Mouse (Mus musculus): ENCODE results near the gene Asgr1. TPM values are rescaled to one million over a fixed set of nuclear protein-coding genes. Genes with fewer than 3 reads are reported as not detected.

The Asgr1 gene
- polyA plus RNA-seq, 1 experiment from 2014 or later = not detected

DNA sequence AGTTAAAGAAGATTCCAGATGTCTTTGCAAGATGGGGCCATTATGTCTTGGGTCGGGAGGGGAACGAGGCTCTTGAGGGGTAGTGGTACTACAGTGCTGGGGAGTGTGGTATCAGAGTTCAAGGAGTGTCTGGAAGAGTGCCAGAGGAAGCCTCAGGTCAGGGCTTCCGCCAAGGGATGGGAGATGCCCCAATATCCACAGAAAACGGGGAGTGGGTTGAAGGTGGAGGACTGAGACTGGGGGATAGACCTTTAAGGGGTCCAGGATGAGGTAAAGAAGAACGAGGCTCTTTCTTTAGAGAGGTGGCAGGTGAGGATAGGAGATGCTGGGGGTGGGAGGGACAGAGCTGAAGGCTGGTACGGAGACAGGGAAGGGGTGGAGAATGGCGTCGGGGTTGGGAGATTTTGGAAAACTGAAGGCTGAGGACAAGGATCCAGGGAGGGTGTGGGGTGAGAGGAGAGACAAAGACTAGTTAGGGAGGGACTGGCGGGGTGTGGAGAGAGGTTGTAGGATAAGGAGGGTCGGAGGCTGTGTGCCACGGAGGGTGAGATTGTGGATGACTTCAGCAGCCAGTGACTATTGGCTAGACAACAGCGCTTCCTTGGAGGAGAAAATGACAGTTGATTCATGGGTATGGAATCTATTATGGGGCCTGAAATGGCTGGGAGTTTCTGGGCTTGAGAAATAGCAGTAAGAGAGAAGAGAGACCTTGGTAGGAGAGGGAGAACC is 25.3 kb upstream of the Asgr1 start:
- TF ChIP-seq CTCF (IDR thresholded peaks at IDR 0.05; ENCODE audit: low read depth) = no peak
- 23% methylated on average over 12 of the region's 12 CpGs for WGBS
- no peak for ATAC-seq
- Histone ChIP-seq H3K4me1 (replicated peaks; ENCODE audit: control insufficient read depth, insufficient read depth, low read length) (peaks cover 8% of the 10 kb centered on the region), H3K4me2 (replicated peaks; ENCODE audit: low read depth) (peak overlapping the region; percentile 47), H3K27ac (ENCODE audit: low read depth, low read length) (no peak overlapping the region; the same call in 1 of the 2 replicates), H3K9ac (ENCODE audit: low read depth, low read length) (no peak overlapping the region), H3K36me3 (ENCODE audit: control insufficient read depth, insufficient read depth) (peaks cover 10% of the 10 kb centered on the region; the same call in 1 of the 2 replicates), H3K27me3 (replicated peaks; ENCODE audit: control insufficient read depth, insufficient read depth, low read length) (peaks cover 18% of the 10 kb centered on the region), H3K9me3 (ENCODE audit: control insufficient read depth) (no peaks in the 10 kb centered on the region), H3K4me3 (ENCODE audit: low read depth, low read length) (no peak overlapping the region; the same call in 1 of the 2 replicates)

DNA sequence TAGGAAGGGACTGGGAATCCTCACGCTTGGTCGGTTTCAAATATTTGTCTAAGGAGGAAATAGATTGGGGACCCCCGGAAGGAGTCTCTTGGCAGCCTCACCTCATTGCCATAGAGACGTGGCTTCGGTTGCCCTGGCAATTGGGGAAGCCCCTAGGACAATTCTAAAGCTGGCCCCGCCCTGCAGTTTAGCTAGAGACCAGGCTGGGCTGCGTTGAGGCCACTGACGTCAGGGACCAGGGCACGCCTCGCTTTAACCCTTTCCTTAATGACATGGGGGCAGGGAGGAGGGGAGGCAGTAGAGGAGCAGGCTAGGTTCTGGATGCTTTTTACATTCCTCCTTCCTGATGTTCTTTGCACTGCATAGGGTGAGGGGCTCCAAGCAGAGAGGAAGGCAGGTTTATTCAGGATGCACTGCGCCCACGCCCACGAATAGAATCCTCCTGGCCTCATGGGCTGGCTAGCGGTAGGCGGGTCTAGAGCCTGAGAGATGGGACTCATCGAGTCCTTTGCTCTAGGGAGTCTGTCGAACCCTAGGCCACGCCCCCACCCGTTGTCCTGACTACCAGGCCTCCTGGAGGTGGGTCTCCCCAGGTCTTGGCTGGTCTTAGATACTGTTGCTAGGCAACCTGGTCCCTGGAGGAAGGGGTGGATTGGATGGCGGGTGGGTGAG is 24.6 kb upstream of the Asgr1 start:
- Histone ChIP-seq H3K4me1 (replicated peaks; ENCODE audit: control insufficient read depth, insufficient read depth, low read length) (peaks cover 5% of the 10 kb centered on the region), H3K4me3 (ENCODE audit: low read depth, low read length) (peak overlapping the region; percentile 11), H3K9me3 (ENCODE audit: control insufficient read depth) (no peaks in the 10 kb centered on the region), H3K27ac (ENCODE audit: low read depth, low read length) (no peak overlapping the region; the same call in 1 of the 2 replicates), H3K27me3 (replicated peaks; ENCODE audit: control insufficient read depth, insufficient read depth, low read length) (peaks cover 17% of the 10 kb centered on the region; the same call in 1 of the 2 replicates), H3K4me2 (replicated peaks; ENCODE audit: low read depth) (peak overlapping the region; percentile 47), H3K9ac (ENCODE audit: low read depth, low read length) (no peak overlapping the region), H3K36me3 (ENCODE audit: control insufficient read depth, insufficient read depth) (peaks cover 10% of the 10 kb centered on the region; the same call in 1 of the 2 replicates)
- no peak for TF ChIP-seq CTCF (IDR thresholded peaks at IDR 0.05; ENCODE audit: low read depth)
- peak; percentile 41; the same call in 1 of the 2 replicates for ATAC-seq
- WGBS = 2% methylated on average over 20 of the region's 20 CpGs

DNA sequence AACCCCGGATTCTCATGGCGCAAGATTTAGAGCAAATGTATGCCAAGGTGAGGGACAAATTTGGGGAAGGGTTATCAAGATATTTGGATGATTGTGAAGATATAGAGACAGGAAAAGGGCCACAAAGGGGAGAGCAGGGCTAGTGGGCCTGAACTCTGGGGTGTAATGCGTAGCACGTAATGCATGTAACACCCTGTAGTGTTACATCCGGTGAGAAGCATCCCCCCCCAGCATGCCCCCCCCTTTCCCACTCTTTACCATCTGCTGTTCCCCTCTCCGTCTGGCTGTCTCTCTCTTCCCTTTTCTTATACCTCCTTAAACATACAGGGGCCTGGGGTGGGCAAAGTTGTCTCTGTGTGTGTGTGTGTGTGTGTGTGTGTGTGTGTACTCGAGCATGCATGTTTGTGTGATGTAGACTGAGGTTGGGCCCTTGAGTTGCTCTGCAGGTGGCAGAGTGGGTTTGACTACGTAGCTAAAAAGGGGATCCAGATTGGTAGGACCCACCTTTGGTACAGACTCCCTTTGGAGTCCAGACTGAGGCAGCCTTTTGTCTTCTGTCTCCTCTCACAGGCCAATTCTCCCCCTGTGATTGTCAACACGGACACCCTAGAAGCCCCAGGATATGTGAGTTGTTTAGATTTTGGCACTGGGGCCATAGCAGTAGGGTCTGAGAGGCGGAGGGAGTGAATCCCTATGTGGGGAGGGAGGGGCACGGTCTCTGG is 23.9 kb upstream of the Asgr1 start:
- Histone ChIP-seq H3K27me3 (replicated peaks; ENCODE audit: control insufficient read depth, insufficient read depth, low read length) (peaks cover 12% of the 10 kb centered on the region; the same call in 1 of the 2 replicates), H3K9ac (ENCODE audit: low read depth, low read length) (no peak overlapping the region), H3K27ac (ENCODE audit: low read depth, low read length) (no peak overlapping the region), H3K4me3 (ENCODE audit: low read depth, low read length) (no peak overlapping the region), H3K4me1 (replicated peaks; ENCODE audit: control insufficient read depth, insufficient read depth, low read length) (peaks cover 5% of the 10 kb centered on the region), H3K36me3 (ENCODE audit: control insufficient read depth, insufficient read depth) (peaks cover 10% of the 10 kb centered on the region; the same call in 1 of the 2 replicates), H3K4me2 (replicated peaks; ENCODE audit: low read depth) (peak overlapping the region; percentile 47), H3K9me3 (ENCODE audit: control insufficient read depth) (no peaks in the 10 kb centered on the region)
- no peak for TF ChIP-seq CTCF (IDR thresholded peaks at IDR 0.05; ENCODE audit: low read depth)
- WGBS = 41% methylated on average over 11 of the region's 11 CpGs
- no peak for ATAC-seq

DNA sequence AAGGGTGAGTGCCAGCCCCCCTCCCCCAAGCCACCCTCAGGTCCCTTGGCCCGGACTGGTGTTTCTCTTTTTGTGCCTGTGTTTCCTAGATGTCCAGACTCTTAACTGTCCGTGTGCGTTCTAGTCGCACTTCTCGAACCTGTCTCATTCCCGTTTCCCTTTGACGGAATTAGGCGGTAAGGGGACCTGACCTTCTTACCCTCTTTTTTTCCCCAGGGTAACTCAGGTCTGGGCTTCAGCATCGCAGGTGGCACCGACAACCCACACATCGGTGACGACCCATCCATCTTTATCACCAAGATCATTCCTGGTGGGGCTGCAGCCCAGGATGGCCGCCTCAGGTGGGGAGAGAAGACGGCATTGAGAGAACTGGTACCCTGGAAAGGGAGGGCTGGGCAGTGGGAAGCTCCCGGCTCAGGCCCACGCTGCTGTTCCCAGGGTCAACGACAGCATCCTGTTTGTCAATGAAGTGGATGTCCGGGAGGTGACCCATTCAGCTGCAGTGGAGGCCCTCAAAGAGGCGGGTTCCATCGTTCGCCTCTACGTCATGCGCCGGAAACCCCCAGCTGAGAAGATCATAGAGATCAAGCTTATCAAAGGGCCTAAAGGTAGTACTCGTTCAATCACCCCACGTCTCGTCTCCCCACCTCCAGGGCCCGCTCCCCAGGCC is 23.1 kb upstream of the Asgr1 start:
- Histone ChIP-seq H3K4me1 (replicated peaks; ENCODE audit: control insufficient read depth, insufficient read depth, low read length) (peaks cover 5% of the 10 kb centered on the region), H3K4me2 (replicated peaks; ENCODE audit: low read depth) (no peak overlapping the region), H3K9ac (ENCODE audit: low read depth, low read length) (no peak overlapping the region), H3K9me3 (ENCODE audit: control insufficient read depth) (no peaks in the 10 kb centered on the region), H3K4me3 (ENCODE audit: low read depth, low read length) (no peak overlapping the region), H3K36me3 (ENCODE audit: control insufficient read depth, insufficient read depth) (peaks cover 10% of the 10 kb centered on the region; the same call in 1 of the 2 replicates), H3K27me3 (replicated peaks; ENCODE audit: control insufficient read depth, insufficient read depth, low read length) (peaks cover 10% of the 10 kb centered on the region; the same call in 1 of the 2 replicates), H3K27ac (ENCODE audit: low read depth, low read length) (no peak overlapping the region)
- no peak for TF ChIP-seq CTCF (IDR thresholded peaks at IDR 0.05; ENCODE audit: low read depth)
- 96% methylated on average over 28 of the region's 28 CpGs for WGBS
- ATAC-seq = no peak

DNA sequence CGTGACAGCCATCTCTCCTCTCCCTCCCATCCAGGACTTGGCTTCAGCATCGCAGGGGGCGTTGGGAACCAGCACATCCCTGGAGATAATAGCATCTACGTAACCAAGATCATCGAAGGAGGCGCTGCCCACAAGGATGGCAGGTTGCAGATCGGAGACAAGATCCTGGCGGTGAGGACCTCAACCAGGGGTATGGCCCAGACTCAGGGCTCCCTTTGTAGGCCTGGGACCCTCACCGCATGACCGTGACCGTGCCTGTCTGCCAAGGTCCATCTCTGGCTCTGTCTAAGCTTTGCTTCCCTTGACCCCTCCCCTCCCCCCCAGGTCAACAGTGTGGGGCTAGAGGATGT is 22.6 kb upstream of the Asgr1 start:
- Histone ChIP-seq H3K4me3 (ENCODE audit: low read depth, low read length) (no peak overlapping the region), H3K4me2 (replicated peaks; ENCODE audit: low read depth) (no peak overlapping the region), H3K27me3 (replicated peaks; ENCODE audit: control insufficient read depth, insufficient read depth, low read length) (peaks cover 8% of the 10 kb centered on the region; the same call in 1 of the 2 replicates), H3K4me1 (replicated peaks; ENCODE audit: control insufficient read depth, insufficient read depth, low read length) (peaks cover 5% of the 10 kb centered on the region), H3K36me3 (ENCODE audit: control insufficient read depth, insufficient read depth) (peaks cover 10% of the 10 kb centered on the region; the same call in 1 of the 2 replicates), H3K9ac (ENCODE audit: low read depth, low read length) (no peak overlapping the region), H3K9me3 (ENCODE audit: control insufficient read depth) (no peaks in the 10 kb centered on the region), H3K27ac (ENCODE audit: low read depth, low read length) (no peak overlapping the region)
- no peak for ATAC-seq
- WGBS = 97% methylated on average over 11 of the region's 11 CpGs
- no peak for TF ChIP-seq CTCF (IDR thresholded peaks at IDR 0.05; ENCODE audit: low read depth)
